Mouse (Mus musculus): Measurements from ENCODE around the gene Ssc5d. TPM values are rescaled to one million over a fixed set of nuclear protein-coding genes. Genes with fewer than 3 reads are reported as not detected.
A peak's percentile ranks its signal among the peaks of the same experiment; 100 is the strongest.

Ssc5d gene
- total and polyA plus RNA-seq, 3 experiments, result 1.7 to 6.4 (median 2.9) TPM

DNA sequence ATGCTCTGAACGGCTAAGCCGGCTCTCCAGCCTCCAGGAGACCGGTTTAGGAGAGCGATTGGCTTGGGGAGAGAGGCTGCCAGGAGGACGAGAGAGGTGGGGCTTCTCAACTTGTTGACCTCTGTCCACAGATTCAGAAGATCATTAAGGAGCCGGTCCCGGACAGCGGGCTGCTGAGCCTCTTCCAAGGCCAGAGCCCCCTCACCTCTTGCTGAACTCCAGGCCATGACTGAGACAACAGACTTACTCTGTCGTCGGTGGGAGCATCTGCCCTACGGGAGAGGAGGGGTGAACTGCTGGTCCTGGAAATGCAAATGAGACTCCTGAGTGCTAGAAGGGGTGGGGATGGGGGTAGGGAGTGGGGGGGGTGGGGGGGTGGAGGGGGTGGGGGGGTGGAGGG, 30.4 kb upstream of the Ssc5d start:
- no peak for DNase-seq
- Histone ChIP-seq H3K9ac (ENCODE audit: low read depth, low read length) (no peak overlapping the region), H3K27ac (no peak overlapping the region), H3K79me2 (replicated peaks; ENCODE audit: control insufficient read depth, insufficient read depth, low read length) (no peaks in the 10 kb centered on the region), H3K36me3 (ENCODE audit: control insufficient read depth, insufficient read depth, low read length) (no peaks in the 10 kb centered on the region), H3K4me1 (ENCODE audit: control insufficient read depth, insufficient read depth, low read length) (no peaks in the 10 kb centered on the region), H3K27me3 (ENCODE audit: control insufficient read depth, insufficient read depth, low read length) (no peaks in the 10 kb centered on the region), H3K4me3 (no peak overlapping the region)
- TF ChIP-seq CTCF (IDR thresholded peaks at IDR 0.05), result no peak
- no peak for TF ChIP-seq POLR2A (IDR thresholded peaks at IDR 0.05; ENCODE audit: insufficient read depth, low read depth, low read length)
- TF ChIP-seq EP300 (IDR thresholded peaks at IDR 0.05; ENCODE audit: insufficient read depth, low read depth, low read length), result no peak
- intact Hi-C loops (cut with DNase I), result no loop called here
- WGBS, result 72% methylated on average over 11 of the region's 11 CpGs

- Histone ChIP-seq H3K36me3 (ENCODE audit: control insufficient read depth, insufficient read depth, low read length) (no peaks in the 10 kb centered on the region), H3K4me3 (peak overlapping the region; percentile 39; the same call in 1 of the 2 replicates), H3K27me3 (ENCODE audit: control insufficient read depth, insufficient read depth, low read length) (no peaks in the 10 kb centered on the region; the same call in 1 of the 2 replicates), H3K4me1 (ENCODE audit: control insufficient read depth, insufficient read depth, low read length) (no peaks in the 10 kb centered on the region; the same call in 1 of the 2 replicates), H3K9ac (ENCODE audit: low read depth, low read length) (peak overlapping the region; percentile 4; the same call in 1 of the 2 replicates), H3K27ac (no peak overlapping the region; the same call in 1 of the 2 replicates), H3K79me2 (replicated peaks; ENCODE audit: control insufficient read depth, insufficient read depth, low read length) (no peaks in the 10 kb centered on the region)
- TF ChIP-seq EP300 (IDR thresholded peaks at IDR 0.05; ENCODE audit: insufficient read depth, low read depth, low read length), result no peak
- DNase-seq, result no peak
- intact Hi-C loops (cut with DNase I), result no loop called here
- 25% methylated on average over 18 of the region's 18 CpGs for WGBS
These were observed 26.5 kb upstream of the Ssc5d start for GRCm38 (mm10) chr7:4898851-4899648.

DNA sequence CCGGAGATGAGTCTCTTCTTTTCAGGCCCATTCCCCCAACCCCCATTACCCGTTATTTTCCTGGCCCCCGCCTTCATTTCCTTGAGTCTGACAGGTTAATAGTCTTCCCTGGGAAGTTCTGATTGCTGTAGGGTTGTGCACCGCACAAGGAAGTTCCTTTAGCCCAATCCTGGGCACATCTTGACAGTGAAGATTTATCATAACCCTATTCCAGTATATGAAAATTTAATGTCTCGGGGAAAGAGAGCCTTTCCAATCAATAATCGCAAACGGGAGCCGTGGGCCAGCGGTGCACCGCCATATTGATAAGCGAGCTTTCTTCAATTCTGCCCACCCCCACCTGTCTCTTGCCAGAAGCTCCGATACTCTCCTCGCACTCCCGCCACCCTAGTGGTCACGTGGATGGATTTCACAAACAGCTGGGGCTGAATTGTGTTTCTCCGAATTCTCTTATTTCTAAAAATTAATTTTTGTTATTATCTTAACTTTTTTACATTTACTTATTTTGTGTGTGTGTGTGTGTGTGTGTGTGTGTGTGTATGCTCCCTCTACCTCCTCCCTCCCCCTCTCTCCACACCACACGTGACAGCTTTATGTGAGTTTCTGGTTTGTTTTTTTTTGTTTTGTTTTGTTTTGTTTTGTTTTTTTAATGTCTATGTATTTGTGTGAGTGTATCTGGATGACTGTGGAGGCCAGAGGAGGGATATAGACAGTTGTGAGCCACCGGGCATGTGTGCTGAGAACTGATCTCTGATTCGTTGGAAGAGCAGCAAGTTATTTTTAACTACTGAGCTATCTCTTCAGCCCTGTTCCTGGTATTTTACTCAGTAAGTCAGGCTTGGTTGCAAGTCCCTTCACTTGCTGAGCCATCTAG, 25.7 kb upstream of the Ssc5d start:
- TF ChIP-seq CTCF (IDR thresholded peaks at IDR 0.05), result peak; percentile 13; the same call in 1 of the 2 replicates
- no peak for TF ChIP-seq EP300 (IDR thresholded peaks at IDR 0.05; ENCODE audit: insufficient read depth, low read depth, low read length)
- 0 out of 2 replicates have a peak, but pooled peaks have one; percentile 18 for TF ChIP-seq POLR2A (IDR thresholded peaks at IDR 0.05; ENCODE audit: insufficient read depth, low read depth, low read length)
- WGBS, result 10% methylated on average over 19 of the region's 19 CpGs
- peak overlapping the region; percentile 72 for H3K9ac ChIP-seq (ENCODE audit: low read depth, low read length)
- H3K79me2 ChIP-seq (replicated peaks; ENCODE audit: control insufficient read depth, insufficient read depth, low read length), result no peaks in the 10 kb centered on the region
- no peak for DNase-seq
- H3K4me3 ChIP-seq, result peak overlapping the region; percentile 39
- H3K36me3 ChIP-seq (ENCODE audit: control insufficient read depth, insufficient read depth, low read length), result no peaks in the 10 kb centered on the region
- H3K4me1 ChIP-seq (ENCODE audit: control insufficient read depth, insufficient read depth, low read length), result no peaks in the 10 kb centered on the region; the same call in 1 of the 2 replicates
- H3K27ac ChIP-seq, result peak overlapping the region; percentile 61
- no peaks in the 10 kb centered on the region; the same call in 1 of the 2 replicates for H3K27me3 ChIP-seq (ENCODE audit: control insufficient read depth, insufficient read depth, low read length)
- intact Hi-C loops (cut with DNase I), result no loop called here

GRCm38 (mm10) chr7:4900523-4900851, 25.1 kb upstream of the Ssc5d start:
- no peak for TF ChIP-seq POLR2A (IDR thresholded peaks at IDR 0.05; ENCODE audit: insufficient read depth, low read depth, low read length)
- TF ChIP-seq EP300 (IDR thresholded peaks at IDR 0.05; ENCODE audit: insufficient read depth, low read depth, low read length), result no peak
- no peak for TF ChIP-seq CTCF (IDR thresholded peaks at IDR 0.05)
- WGBS, result 21% methylated on average over 11 of the region's 11 CpGs
- H3K27ac ChIP-seq, result peak overlapping the region; percentile 61
- H3K4me1 ChIP-seq (ENCODE audit: control insufficient read depth, insufficient read depth, low read length), result no peaks in the 10 kb centered on the region; the same call in 1 of the 2 replicates
- intact Hi-C loops (cut with DNase I), result no loop called here
- no peaks in the 10 kb centered on the region; the same call in 1 of the 2 replicates for H3K27me3 ChIP-seq (ENCODE audit: control insufficient read depth, insufficient read depth, low read length)
- H3K79me2 ChIP-seq (replicated peaks; ENCODE audit: control insufficient read depth, insufficient read depth, low read length), result no peaks in the 10 kb centered on the region
- H3K9ac ChIP-seq (ENCODE audit: low read depth, low read length), result peak overlapping the region; percentile 72
- DNase-seq, result no peak
- no peaks in the 10 kb centered on the region for H3K36me3 ChIP-seq (ENCODE audit: control insufficient read depth, insufficient read depth, low read length)
- H3K4me3 ChIP-seq, result peak overlapping the region; percentile 39; the same call in 1 of the 2 replicates

DNA sequence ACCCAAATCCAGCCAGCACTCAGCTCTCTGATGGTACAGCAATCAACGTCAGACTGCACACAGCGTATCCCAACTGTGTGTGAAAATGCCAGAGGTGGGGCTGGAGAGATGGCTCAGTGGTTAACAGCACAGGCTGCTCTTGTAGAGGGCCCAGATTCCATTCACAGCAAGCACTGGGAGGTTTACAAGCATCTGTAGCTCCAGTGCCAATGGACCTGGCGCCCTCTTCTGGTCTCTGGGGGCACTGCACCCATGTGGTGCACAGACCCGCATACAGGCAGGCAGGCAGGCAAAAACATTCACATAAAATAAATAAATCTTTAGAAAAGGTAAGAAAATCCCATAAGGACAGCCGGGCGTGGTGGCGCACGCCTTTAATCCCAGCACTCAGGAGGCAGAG, 24.4 kb upstream of the Ssc5d start:
- Histone ChIP-seq H3K4me1 (ENCODE audit: control insufficient read depth, insufficient read depth, low read length) (no peaks in the 10 kb centered on the region; the same call in 1 of the 2 replicates), H3K79me2 (replicated peaks; ENCODE audit: control insufficient read depth, insufficient read depth, low read length) (no peaks in the 10 kb centered on the region), H3K36me3 (ENCODE audit: control insufficient read depth, insufficient read depth, low read length) (no peaks in the 10 kb centered on the region), H3K27me3 (ENCODE audit: control insufficient read depth, insufficient read depth, low read length) (no peaks in the 10 kb centered on the region; the same call in 1 of the 2 replicates), H3K27ac (no peak overlapping the region), H3K4me3 (no peak overlapping the region), H3K9ac (ENCODE audit: low read depth, low read length) (no peak overlapping the region)
- DNase-seq, result no peak
- intact Hi-C loops (cut with DNase I), result no loop called here
- TF ChIP-seq POLR2A (IDR thresholded peaks at IDR 0.05; ENCODE audit: insufficient read depth, low read depth, low read length) (no peak), CTCF (IDR thresholded peaks at IDR 0.05) (peak; percentile 55)
- 66% methylated on average over 8 of the region's 8 CpGs for whole genome bisulfite sequencing

All from heart, adult 2 months (tissue).